Mouse (Mus musculus): Measurements from ENCODE around the gene Gba2.
"Not testable (repeated sequence)": the region's sequence is repeated elsewhere in the genome, so short reads cannot be mapped to it uniquely, and the experiment has no call there.

The Gba2 gene

DNA sequence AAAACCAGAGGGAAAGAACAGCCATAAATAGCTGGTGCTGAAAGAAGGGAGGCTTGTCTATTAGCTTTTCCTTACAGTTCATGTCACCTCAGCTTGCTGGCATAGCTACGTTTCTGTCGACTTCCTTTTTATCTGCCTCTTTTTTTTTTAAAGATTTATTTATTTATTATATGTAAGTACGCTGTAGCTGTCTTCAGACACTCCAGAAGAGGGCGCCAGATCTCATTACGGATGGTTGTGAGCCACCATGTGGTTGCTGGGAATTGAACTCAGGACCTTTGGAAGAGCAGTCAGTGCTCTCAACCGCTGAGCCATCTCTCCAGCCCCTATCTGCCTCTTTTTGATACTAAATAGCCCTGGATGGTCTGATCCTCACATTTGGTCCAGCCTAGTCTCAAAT lies 26.8 kb downstream of the Gba2 start:
- not testable (repeated sequence) for DNase-seq

DNA sequence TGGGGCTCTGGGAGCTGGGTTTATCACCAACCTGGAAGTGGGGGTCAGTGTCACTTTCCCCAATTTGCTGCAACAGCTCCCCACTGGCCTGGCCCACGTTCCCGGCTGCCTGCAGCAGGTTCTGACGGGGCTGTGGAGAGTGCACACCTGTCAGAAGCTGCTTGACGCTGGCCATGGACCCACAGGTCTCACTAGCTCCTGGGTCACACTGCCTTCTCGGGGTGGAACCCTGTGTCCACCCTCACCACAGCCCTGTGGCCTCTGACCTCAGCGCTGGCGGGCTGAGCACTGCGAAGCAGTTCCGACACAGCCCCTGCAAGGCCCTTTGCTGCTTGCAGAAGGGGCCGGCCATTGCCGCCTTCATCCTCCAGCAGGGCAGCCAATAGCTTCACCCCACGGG lies 29.6 kb downstream of the Gba2 start:
- DNase-seq: no peak

DNA sequence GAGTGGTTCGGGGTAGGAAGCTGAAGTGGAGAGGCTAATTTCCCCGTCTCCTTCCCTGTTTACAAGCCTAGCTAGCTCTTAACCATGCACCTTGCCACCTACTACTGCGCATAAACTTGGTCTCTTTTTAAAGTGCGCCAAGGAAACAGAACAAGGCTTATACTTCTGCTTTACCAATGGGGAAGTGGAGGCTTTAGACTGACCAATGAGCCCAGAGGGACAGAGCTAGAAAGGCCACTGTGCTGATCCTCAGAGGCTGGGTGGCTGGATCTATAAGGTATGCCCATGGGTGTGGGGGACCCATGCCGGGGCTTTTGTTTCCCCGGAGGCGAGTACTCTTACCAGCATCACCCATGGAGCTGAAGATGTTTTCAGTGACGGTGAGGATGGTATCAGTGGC lies 31.5 kb downstream of the Gba2 start:
- DNase-seq: no peak

DNA sequence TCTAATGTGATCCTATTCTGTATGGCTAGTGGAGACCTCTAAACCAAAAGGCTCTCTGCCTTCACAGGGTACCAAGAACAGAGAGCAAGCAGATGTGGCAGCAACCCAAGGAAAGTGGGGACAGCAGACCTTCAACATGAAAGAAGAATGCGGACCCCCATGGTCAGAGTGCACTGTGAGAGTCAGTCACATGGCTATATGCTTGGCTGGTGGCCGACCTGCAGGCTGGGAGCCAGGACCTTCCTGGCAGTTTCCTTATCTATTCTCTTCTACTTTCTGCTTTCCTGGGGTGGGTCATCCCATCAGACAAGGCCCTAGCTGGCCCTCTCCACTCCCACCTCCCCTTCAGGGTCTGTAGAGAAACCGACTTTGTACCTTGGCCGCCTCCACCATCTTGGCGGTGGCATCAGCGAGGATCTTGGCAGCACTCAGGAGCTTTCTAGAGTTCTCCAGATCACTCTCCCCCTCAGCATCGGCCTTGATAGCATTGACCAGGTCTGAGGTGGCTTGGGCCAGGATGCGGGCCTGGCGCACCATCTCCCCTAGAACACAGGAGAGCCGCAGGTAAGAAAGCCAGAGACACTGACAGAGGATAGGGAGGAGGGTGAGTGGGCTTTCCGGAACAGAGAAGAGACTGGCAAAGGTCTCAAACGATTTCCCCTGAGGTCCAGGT lies 32.2 kb downstream of the Gba2 start:
- DNase-seq: peak; percentile 52

DNA sequence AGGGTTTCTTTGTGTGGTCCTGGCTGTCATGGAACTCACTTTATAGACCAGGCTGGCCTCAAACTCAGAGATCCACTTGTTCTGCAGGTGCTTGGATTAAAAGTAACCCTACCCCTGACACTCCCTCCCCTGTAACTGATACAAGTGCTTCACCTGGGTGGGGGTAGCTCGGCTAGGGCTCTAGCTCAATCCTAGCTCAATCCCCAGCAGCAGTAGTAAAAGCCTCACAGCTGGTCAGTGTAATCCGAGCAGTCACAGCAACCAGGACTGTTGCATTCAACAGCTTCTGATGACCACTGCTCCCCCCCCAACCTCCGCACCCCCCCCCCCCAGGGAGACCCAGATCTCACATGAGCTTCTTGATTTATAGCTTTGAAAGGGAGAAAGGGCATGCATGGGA lies 36.6 kb downstream of the Gba2 start:
- DNase-seq: no peak

DNA sequence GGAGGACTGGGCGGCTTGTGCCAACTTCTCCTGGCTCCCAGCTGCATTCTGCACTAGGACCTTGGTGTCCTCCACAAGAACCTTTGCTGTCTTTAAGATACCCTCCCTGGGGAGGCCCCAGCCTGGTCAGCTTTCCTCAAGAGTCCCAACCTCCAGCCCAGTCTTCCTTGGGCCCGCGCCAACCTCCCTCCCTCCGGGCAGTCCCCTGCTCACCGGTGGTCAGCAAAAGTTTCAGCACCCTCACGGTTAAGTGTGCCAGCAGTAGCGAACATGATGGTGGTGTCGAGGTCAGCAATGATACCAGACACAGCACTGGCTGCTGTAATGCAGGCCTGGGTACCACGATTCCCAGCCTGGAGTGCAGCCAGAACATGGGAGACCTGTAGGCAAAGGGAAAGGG lies 42.6 kb downstream of the Gba2 start:
- DNase-seq: no peak

DNA sequence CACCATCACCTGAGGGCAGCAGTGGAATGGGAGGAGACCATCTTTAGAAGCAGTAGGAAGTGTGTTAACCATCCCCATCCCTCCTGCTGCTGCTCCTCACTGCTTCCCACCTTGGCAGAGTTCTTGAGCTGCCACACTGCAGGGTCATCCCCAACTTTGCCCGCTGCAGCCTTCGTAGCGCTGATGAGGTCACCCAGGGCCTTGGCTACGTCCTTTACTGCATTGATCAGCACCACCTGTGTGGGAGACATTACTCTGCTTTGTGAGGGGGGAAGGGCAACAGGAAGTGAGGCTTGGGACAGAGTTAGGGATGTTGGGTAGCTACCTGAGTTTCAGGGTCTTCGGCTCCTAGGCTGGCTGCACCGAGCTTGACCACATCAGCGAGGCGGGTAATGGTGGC lies 43.0 kb downstream of the Gba2 start:
- DNase-seq: no peak

DNA sequence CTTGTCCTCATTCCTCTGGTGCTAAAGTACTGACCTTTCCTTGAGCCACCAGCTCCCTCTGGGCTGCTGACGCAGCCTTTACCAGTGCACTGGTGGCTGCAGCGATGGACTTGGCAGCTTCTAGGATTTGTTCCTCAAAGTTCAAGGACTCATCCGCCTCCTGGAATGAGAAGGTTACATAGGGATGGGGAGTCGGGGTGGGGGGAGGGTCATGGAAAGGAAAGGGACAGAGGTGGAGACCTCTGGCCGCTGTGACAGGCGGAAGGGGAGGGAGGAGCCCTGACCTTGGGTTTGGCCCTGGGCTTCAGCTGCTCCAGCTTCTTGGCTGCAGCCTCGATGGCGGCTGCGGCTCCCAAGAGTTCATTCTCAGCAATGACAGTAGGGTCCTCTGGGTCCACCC lies 45.4 kb downstream of the Gba2 start:
- peak; percentile 41 for DNase-seq

DNA sequence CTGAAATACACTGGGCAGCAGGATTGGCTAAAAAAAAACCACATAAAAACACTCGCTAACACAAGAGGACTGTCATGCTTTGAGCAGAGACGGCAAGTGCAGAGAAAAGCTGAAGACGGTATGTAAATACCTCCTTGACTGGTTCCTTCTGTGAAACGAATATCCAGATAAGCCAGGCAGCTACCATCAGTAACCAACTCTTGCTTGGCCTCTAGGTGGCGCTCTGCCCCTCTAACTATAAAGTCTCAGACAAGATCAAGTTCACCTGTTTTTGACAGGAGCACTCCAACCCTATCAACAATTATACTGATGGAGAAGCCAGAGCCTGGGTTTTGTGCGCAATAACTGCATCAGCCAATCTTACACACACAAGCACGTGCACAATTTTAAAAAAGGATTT lies 48.1 kb downstream of the Gba2 start:
- DNase-seq: peak; percentile 81

DNA sequence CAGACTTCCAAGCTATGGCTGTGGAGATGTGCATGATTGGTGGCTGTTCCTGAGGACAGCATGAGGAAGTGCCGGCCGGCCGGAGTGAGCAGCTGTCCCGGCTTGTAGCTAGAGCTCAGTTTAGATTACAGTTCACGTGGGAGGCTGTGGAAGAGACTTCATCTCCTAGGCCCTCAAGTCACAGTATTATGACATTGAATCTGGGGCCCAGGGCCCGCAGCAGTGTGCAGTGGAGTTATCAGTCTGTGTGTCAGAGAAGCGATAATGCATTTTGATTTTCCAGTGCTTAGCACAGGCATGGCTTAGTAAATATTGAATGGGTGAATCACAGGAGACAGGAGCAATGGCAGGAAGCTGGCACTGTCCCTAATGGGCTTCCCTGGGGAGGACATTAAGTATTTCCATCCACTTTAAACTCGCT lies 48.6 kb downstream of the Gba2 start:
- no peak for DNase-seq

DNA sequence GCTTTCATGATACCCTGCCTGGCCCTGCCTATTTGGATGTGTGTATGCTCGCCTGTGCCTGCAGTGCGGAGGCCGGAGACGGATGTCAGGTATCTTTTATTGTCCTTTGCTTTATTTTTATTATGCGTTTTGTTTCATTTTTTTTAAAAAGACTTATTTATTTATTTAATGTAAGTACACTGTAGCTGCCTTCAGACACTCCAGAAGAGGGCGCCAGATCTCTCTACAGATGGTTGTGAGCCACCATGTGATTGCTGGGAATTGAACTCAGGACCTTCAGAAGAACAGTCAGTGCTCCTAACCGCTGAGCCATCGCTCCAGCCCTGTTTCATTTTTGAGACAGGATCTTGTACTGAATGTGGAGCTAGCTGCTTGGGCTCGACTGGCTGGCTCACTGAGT lies 50.2 kb downstream of the Gba2 start:
- no peak for DNase-seq

DNA sequence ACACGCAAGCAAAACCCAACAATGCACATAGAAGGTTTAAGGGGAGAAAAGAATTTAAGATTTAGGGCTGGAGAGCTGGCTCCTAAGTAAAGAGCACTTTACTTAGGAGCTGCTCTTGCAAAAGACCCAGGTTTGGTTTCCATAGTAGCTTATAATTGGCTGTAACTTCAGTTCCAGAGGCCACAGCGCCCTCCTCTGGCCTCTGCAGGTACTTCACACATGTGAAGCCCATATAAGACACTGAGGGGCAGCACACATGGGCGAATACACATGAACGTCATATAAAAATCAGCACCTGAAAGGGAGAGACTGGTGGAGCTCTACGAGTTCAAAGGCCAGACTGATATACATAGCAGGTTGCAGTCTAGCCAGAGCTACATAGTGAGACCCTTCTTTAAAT lies 50.8 kb downstream of the Gba2 start:
- DNase-seq: no peak

DNA sequence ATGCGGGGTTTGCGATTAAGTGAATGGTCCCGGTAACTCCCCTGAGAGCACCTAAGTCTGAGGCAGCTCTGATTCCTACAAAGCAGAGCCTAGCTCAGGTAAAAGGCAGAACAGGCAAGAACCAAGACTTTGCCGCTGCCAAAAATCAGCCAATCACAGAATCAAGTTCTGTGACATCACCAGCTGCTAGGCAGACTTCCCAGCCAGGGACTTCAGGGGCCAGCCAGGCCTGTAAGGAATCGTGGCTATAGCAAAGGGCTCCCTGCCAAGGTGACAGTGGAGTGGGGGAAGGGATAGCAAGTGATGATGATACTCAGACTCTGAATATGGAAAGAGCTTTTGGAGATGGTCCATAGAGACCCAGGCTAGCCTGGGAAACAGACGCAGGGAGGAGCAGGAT lies 58.7 kb downstream of the Gba2 start:
- DNase-seq: peak; percentile 93

DNA sequence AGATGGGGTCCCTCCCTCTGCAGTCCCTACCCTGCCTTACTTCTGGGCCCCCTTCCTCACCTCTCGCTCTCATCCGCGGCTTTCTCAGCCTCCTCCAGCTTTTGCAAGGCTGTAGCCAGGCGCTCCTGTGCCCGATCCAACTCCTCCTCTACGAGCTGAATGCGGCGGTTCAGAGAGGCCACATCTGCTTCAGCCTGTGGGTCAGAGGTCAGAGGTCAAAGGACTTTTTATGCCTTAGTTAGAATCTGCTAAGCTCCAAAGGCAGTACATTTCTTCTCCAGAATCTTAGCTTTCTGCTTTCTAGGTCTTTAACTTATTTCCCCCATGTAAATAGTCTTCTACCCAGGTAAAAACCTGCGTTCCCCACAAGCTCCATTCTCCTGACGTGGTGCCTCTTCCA lies 59.1 kb downstream of the Gba2 start:
- DNase-seq: no peak
